Mouse (Mus musculus) embryo, embryonic 11.5 days (tissue): ENCODE measurements around the gene Dnah12.
"Not testable (repeated sequence)": the region's sequence is repeated elsewhere in the genome, so short reads cannot be mapped to it uniquely, and the experiment has no call there.

Source experiments
- DNase-seq: peaks from one replicate; pipeline ENCODE4 v3.0.0-alpha.2; 2012; ENCODE audit warnings: low read depth, low spot score

Dnah12 gene

GRCm38 (mm10) chr14:26719696-26720095, 26.6 kb downstream of the Dnah12 start:
- not testable (repeated sequence) for DNase-seq

- DNase-seq, result no peak
Measured at GRCm38 (mm10) chr14:26724898-26725297, 31.8 kb downstream of the Dnah12 start.

- DNase-seq, result no peak
Measured at GRCm38 (mm10) chr14:26758566-26758965, 65.5 kb downstream of the Dnah12 start.

- DNase-seq, result no peak
Measured at GRCm38 (mm10) chr14:26764827-26765226, 71.8 kb downstream of the Dnah12 start.

- no peak for DNase-seq
Measured at GRCm38 (mm10) chr14:26768195-26768594, 75.1 kb downstream of the Dnah12 start.

- DNase-seq, result no peak
Measured at GRCm38 (mm10) chr14:26773536-26773935, 80.5 kb downstream of the Dnah12 start.

- DNase-seq, result no peak
Measured at GRCm38 (mm10) chr14:26783731-26784130, 90.7 kb downstream of the Dnah12 start.

- peak; percentile 5 for DNase-seq
Measured at GRCm38 (mm10) chr14:26785695-26786094, 92.6 kb downstream of the Dnah12 start.

- DNase-seq, result no peak
Measured at GRCm38 (mm10) chr14:26794431-26794830, 101.4 kb downstream of the Dnah12 start.

- no peak for DNase-seq
Measured at GRCm38 (mm10) chr14:26798330-26798729, 105.3 kb downstream of the Dnah12 start.

GRCm38 (mm10) chr14:26799286-26799685, 106.2 kb downstream of the Dnah12 start:
- no peak for DNase-seq

GRCm38 (mm10) chr14:26805500-26805899, 112.4 kb downstream of the Dnah12 start:
- DNase-seq, result no peak

GRCm38 (mm10) chr14:26812734-26813133, 119.7 kb downstream of the Dnah12 start:
- DNase-seq, result no peak

GRCm38 (mm10) chr14:26813871-26814270, 120.8 kb downstream of the Dnah12 start:
- no peak for DNase-seq

- DNase-seq, result no peak
Measured at GRCm38 (mm10) chr14:26814908-26815307, 121.8 kb downstream of the Dnah12 start.

GRCm38 (mm10) chr14:26816785-26817184, 123.7 kb downstream of the Dnah12 start:
- DNase-seq, result no peak

- no peak for DNase-seq
Measured at GRCm38 (mm10) chr14:26826020-26826419, 132.9 kb downstream of the Dnah12 start.

- no peak for DNase-seq
Measured at GRCm38 (mm10) chr14:26853053-26853452, 160.0 kb downstream of the Dnah12 start.

- DNase-seq, result no peak
Measured at GRCm38 (mm10) chr14:26854066-26854465, 161.0 kb downstream of the Dnah12 start.

GRCm38 (mm10) chr14:26858364-26858763, 165.3 kb downstream of the Dnah12 start:
- DNase-seq, result no peak

- no peak for DNase-seq
Measured at GRCm38 (mm10) chr14:26859024-26859423, 165.9 kb downstream of the Dnah12 start.

- DNase-seq, result peak; percentile 7
Measured at GRCm38 (mm10) chr14:26867356-26867755, 174.3 kb downstream of the Dnah12 start.

- no peak for DNase-seq
Measured at GRCm38 (mm10) chr14:26868299-26868698, 175.2 kb downstream of the Dnah12 start.

- no peak for DNase-seq
Measured at GRCm38 (mm10) chr14:26878756-26879155, 185.7 kb downstream of the Dnah12 start.
